Mouse (Mus musculus) gastrocnemius, adult 2 months (tissue): ENCODE results near the gene Max. TPM values are rescaled to one million over a fixed set of nuclear protein-coding genes. Genes with fewer than 3 reads are reported as not detected.

Experiments used
- DNase-seq: peaks from one replicate; pipeline ENCODE4 v3.0.0; 2022
- H3K27ac ChIP-seq: fragments of 200-600 bp; 2 replicates; pipeline ENCODE4 v1.8.1; 2022; ENCODE audit warnings: mild to moderate bottlenecking
- H3K4me3 ChIP-seq: fragments of 200-600 bp; 2 replicates; pipeline ENCODE4 v1.8.1; 2022; ENCODE audit warnings: mild to moderate bottlenecking, moderate library complexity
- CTCF ChIP-seq: fragments of 200-600 bp; IDR thresholded peaks from 2 replicates; pipeline ENCODE4 v1.8.1; 2022; ENCODE audit warnings: antibody characterized with exemption, mild to moderate bottlenecking, moderate library complexity
- intact Hi-C: fragments of 180-260 bp; cut with DNase I; formaldehyde crosslinking; loops from one replicate; pipeline ENCODE4 v1.15.1; 2025
- long read RNA-seq, 2 experiments: library from polyadenylated mRNA; stranded (forward); transcript quantifications; one replicate each; pipeline ENCODE4 v2.0.0; 2021
- total RNA-seq, 2 experiments: library from RNA; stranded (reverse); gene quantifications; 2 replicates each; pipeline ENCODE4 v1.2.3; 2021

Max gene
- total RNA-seq: 10 to 100 TPM; 40.4 to 43.8 TPM
- long read RNA-seq, experiment 1, partial matches to known transcripts: 0 of 2 reads
- long read RNA-seq, experiment 1, other reads (novel, unspliced or antisense): 2 of 2 reads
- long read RNA-seq, experiment 2, partial matches to known transcripts: 1 of 4 reads
- long read RNA-seq, experiment 2, other reads (novel, unspliced or antisense): 3 of 4 reads

DNA sequence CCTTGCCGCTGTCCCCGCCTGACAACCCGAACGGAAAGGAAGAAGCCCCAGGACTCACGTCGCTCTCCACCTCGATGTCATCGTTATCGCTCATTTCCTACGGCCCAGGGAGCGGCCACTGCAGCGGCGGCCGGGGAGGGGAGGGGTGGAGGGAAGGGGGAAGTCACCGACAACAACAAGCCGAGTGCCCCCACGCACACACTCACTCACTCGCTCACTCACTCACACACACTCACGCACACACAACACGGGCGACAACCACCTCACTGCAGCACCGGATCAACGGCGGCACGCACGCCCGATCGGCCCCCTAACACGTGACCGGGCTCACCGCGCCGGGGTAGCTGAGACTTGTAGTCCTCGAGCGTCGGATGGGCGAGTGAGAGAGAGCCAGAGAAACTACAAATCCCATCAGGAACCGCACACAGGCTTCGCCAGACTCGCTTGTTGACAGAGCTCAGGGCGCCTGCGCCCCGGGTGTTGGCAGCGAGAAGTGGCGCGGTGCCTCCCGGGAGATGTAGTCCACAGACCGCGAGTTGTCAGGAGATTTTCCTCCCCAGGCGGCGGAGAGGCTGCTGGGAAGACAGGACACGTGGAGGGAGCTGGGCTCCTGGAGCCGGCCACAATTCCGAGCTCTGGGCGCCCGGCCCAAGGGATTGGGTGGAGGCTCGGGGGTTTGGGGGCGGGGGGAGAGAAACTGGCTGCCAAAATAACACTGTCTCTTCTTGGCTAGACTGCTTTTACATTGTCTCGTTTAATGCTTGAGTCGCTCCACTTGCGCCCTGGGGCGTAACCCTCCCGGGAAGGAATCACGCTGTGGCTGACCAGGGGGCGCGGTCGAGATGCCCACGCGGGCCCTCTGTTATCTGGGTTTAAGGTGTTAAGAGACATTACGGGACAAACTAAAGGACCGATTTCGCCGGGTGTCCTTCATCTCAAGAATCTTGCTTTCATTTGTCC, at the start of gene Max:
TSS of gene Max (minus strand) at position 270 of the 960 bp plus-strand sequence.
- DNase-seq: peak; percentile 99
- intact Hi-C loops: no loop called here
- TF ChIP-seq CTCF: no peak
- peak within 1 kb of the TSS; percentile 99 for H3K4me3 ChIP-seq
- peak within 1 kb of the TSS; percentile 94 for H3K27ac ChIP-seq

DNA sequence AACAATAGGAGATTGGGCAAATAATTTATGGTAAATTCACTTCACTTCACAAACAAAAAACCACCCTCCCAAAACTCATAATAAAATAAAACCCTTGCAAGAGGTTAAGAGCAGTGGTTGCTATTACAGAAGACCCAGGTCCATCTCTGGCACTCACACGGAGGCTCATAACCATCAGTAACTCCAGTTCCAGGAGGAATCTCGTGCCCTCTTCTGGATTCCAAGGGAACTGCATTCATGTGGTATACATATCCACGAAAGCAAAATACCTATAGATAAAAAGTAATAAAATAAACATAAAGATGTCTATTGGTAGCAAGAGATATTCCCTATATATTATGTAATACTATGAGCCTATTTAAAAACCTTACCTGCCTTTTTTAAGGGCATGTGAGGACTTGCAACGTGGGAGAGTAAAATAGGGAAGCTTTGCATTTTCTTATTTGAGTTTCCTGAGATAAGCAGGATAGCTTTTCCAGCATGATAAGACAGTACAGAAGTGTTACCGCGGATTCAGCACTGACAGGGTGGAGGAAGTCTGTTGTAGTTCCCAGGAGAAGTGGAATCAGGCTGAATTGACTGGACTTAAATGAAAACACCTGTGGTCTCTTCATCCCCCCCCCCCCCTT, 49.2 kb upstream of the Max start:
- no peak overlapping the region for H3K4me3 ChIP-seq
- intact Hi-C loops: no loop called here
- peak; percentile 61 for TF ChIP-seq CTCF
- DNase-seq: no peak
- H3K27ac ChIP-seq: no peak overlapping the region

DNA sequence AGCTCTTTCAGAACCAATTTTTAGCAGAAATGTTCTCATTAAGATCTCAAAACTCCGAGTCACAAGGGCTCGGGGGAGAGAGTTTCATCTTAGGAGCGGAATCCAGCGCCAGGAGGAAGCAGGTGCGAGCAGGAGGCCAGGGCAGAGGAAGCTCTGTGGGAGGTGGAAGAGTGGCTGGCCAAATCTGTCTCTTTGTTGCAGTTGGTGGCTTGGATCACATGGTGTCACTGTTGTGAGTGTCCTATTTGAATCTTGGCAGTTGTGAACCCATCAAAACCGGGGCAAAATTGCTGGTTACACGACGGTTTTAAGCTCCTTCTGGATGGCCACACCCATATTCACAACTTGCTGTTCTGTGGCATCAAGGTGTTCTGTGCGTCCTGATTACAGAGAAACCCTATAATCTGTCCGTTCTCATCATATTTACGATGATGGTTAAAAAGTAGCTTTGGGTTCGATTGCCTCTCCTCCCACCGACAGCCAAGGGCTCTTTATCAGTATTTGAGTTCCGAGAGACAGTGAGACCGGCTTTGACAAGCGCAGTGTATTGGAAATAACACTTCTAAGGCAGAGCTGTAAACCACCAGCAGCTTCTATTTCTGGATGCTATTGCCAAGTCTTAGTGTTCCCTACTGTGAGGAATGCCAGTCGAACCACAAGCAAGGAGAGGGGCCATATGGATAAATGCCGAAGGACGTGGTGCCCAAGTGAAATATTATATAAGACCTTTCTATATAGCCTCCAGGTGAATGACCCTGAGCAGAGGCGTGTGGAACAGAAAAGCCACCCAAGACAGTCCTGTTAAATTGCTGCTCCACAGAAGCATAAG, 47.4 kb upstream of the Max start:
- intact Hi-C loops: loop anchor here (10.0 kb wide), 1 partner anchor 775 kb away; no protein-coding TSS in a partner anchor
- DNase-seq: peak; percentile 26
- TF ChIP-seq CTCF: peak; percentile 40
- Histone ChIP-seq H3K27ac (no peak overlapping the region), H3K4me3 (no peak overlapping the region)

DNA sequence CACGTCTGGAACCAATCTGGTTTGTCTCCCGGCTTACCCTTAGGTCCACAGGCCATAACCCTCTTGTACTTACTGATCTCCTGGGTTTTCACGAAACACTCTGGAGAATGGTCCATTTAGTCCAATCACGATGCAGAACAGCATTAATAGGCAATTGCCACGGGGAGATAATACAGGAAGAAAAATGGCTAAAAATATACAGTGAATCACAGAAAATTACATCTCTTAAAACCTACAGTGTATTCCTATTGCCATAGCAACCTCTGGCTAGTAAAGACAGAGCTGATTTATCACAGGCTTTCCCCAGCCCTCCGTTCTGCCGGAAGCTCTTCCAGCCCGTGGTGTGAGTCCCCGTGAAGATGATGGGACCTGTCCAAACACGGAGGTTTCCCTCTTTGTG, 42.9 kb upstream of the Max start:
- TF ChIP-seq CTCF: no peak
- intact Hi-C loops: loop anchor here (5.0 to 10.0 kb wide), 2 partner anchors 562 to 780 kb away; no protein-coding TSS in a partner anchor
- no peak for DNase-seq
- Histone ChIP-seq H3K4me3 (no peak overlapping the region), H3K27ac (no peak overlapping the region)

DNA sequence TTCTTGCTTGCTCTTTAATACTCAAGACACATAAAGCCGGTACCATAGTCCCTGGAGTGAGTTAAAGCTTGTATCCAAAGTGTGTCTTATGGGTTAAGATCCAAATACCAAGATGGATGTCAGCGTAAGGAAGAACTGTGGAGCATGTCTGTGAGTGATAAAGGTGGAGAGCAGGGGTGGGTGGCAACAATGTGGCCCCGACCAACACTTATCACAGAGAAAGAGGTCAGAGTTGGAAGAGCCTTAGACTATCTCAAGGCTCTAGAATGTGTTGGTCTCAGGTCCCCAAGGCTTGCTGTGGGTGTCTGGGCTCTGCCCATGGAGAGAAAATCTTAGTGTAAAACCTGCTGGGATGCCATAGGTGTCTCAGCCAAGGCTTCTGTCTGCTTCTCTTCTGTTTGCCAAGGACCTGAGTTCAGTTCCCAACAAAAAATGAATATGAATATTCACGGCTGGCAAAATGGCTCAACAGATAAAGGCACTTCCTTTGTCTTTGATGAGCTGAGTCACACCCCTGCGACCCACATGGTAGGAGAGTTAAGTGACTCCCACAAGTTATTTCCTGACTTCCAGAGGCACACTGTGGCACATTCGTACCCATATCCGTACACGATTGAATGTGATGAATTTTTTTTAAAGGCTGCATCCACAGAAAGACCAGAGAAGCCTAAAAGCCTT, 40.7 kb upstream of the Max start:
- no peak for TF ChIP-seq CTCF
- intact Hi-C loops: loop anchor here (5.0 to 10.0 kb wide), 2 partner anchors 565 to 782 kb away; no protein-coding TSS in a partner anchor
- no peak overlapping the region for H3K4me3 ChIP-seq
- no peak for DNase-seq
- H3K27ac ChIP-seq: no peak overlapping the region

DNA sequence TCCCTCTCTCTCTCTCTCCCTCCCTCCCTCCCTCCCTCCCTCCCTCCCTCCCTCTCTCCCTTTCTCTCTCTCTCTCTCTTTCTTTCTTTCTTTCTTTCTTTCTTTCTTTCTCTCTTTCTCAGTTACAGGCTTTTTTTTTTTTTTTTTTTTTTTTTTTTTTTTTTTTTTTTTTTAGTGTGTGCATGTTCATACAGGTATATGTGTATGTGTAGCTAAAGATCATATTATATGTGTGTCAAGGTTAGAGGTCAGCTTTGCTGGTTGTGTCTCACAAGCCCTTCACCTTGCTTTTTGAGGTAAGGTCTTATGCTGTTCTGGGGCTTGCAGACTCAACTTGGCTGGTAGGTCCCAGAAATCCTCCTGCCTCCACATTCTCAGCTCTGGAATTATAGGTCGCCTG, 39.3 kb upstream of the Max start:
- no peak for TF ChIP-seq CTCF
- intact Hi-C loops: loop anchor here (2.0 to 10.0 kb wide), 3 partner anchors 566 to 783 kb away; no protein-coding TSS in a partner anchor
- no peak for DNase-seq
- no peak overlapping the region for H3K27ac ChIP-seq
- H3K4me3 ChIP-seq: no peak overlapping the region

DNA sequence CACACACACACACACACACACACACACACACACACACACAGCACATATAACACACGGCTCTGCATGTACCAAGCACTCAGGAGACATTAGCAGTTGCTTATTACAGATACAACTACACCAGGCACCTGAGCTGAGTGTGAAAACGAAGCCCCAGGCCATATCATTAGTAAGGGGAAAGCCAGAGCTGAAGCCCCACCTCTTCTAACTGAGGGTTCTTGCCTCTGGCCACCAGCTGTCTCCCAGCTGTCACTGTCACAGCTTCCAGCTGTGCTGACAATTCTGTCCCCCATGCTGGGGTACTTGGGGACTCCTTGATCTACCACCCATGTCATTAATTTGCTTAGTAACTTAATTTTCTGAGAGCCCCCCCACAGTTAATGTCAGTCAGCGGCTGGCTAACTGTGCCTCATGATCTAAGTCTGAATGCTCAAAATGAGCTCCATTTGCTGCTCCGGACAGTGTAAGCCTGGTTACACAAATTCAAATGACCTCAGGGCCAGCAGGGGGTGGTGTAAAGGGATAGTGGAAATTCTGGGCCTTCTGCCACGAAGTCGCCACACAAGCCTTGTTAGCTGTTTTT, 38.8 kb upstream of the Max start:
- Histone ChIP-seq H3K4me3 (no peak overlapping the region), H3K27ac (no peak overlapping the region)
- intact Hi-C loops: loop anchor here (2.0 to 10.0 kb wide), 3 partner anchors 567 to 784 kb away; no protein-coding TSS in a partner anchor
- TF ChIP-seq CTCF: peak; percentile 32; the same call in 1 of the 2 replicates
- DNase-seq: peak; percentile 49

DNA sequence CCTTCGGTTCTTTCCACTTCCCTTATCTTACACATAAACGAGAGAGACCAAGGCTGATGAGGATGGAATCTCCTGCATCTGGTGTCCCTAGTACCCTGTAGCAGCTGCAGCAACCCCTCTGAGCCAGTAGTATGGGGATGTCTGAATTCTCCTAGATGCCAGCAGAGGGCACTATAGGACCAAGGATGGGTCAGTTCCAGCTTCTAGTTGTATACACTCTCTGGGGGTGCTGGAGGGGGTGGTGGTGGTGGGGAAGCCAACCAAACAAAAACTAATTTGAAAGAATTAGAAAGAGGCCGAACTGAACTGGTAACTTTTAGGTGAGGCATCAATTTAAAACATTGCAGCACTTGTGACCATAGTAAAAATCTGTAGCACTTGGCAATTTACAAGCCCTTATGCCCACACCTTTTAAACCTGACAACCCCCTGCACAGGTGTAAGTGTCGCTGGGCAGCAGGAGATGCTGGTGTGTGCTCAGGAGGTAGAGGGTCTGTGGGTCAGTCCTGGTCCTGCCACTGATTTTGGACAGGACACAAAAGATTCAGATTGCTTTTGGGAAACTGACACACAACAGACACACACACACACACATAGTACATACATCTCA, 38.2 kb upstream of the Max start:
- H3K27ac ChIP-seq: no peak overlapping the region
- intact Hi-C loops: loop anchor here (2.0 to 10.0 kb wide), 3 partner anchors 567 to 785 kb away; no protein-coding TSS in a partner anchor
- peak; percentile 57 for DNase-seq
- H3K4me3 ChIP-seq: no peak overlapping the region
- peak; percentile 75 for TF ChIP-seq CTCF

DNA sequence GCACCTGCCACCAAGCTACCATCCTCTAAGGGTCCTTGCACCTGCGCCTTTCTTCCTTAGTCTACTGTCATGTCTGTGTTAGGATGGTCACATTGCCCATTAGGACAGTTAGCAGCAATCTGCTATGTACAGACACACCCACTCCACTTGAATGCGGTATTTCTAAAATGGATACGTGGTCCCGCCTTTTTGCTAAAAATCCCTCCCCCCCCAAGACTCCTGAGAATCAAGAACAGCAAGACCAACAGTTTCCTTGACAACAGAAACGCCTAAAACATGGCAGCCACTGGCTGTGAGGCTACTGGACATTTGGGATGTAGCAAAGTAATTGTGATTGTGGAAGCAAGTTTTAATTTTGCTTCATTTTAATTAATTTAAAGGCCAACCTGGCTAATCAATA, 32.8 kb upstream of the Max start:
- no peak for TF ChIP-seq CTCF
- intact Hi-C loops: no loop called here
- no peak overlapping the region for H3K27ac ChIP-seq
- no peak overlapping the region for H3K4me3 ChIP-seq
- no peak for DNase-seq

DNA sequence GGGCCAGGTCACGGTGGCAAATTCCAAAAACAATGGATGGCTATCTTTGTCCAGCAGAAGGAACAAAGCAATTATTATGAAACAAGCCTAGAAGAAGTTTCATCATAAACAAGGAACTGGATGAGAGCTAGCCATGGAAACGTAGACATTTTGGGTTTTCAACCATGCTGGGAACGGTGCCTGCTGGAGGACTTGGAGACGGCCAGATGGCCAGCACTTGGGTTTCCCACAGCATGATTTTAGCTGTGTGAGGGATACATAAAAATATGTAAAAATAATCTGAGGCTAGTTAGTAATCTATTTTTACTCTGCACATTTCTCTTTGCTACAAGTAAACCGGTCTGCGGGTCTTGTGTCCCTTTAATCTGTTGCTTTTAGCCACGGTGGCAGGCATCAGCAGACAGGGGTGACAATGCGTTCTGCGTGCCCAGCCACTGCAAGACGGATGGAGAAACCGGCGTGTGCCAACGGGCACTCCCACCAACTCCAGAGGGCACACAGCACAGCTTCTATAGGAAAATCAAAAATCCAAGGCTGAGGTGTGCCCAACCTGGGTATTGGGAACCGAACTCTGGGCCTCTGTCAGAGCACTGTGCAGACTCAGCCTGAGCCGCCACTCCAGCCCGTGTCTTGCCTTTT, 31.0 kb upstream of the Max start:
- Histone ChIP-seq H3K27ac (no peak overlapping the region), H3K4me3 (no peak overlapping the region)
- TF ChIP-seq CTCF: no peak
- DNase-seq: no peak
- intact Hi-C loops: no loop called here
